Mouse (Mus musculus) limb, embryonic 13.5 days (tissue): ENCODE measurements at regions not wholly inside any gene's neighbourhood (a gene's known extent, or its start where the extent isn't known, plus 50 kb on each side); places are given as distances from the start of the nearest gene placed in this dataset.
A peak's percentile ranks its signal among the peaks of the same experiment; 100 is the strongest.

Experiments used
- ATAC-seq: fragments of 200-750 bp; cut with Nextera tagmentation; 2 replicates; pipeline ENCODE4 v1.8.0; 2017; ENCODE audit warnings: low read depth, moderate number of reproducible peaks, moderate TSS enrichment; ENCODE audit not compliant: low FRiP score
- H3K27ac ChIP-seq: fragments of 300-500 bp; sonication (generic); 2 replicates; pipeline ENCODE4 v1.5.1; 2015; ENCODE audit warnings: inconsistent platforms, mild to moderate bottlenecking, moderate library complexity
- H3K27me3 ChIP-seq: fragments of 300-500 bp; sonication (generic); 2 replicates; pipeline ENCODE4 v1.6.1; 2015; ENCODE audit warnings: mild to moderate bottlenecking, inconsistent platforms
- H3K36me3 ChIP-seq: fragments of 300-500 bp; sonication (generic); 2 replicates; pipeline ENCODE4 v1.6.1; 2015; ENCODE audit warnings: inconsistent platforms, mild to moderate bottlenecking, moderate library complexity
- H3K4me1 ChIP-seq: fragments of 300-500 bp; sonication (generic); 2 replicates; pipeline ENCODE4 v1.6.1; 2015; ENCODE audit warnings: inconsistent platforms
- H3K4me2 ChIP-seq: fragments of 300-500 bp; sonication (generic); replicated peaks from 2 replicates; pipeline ENCODE4 v1.6.1; 2015; ENCODE audit warnings: inconsistent platforms, mild to moderate bottlenecking, moderate library complexity
- H3K4me3 ChIP-seq: fragments of 300-500 bp; sonication (generic); 2 replicates; pipeline ENCODE4 v1.5.1; 2015; ENCODE audit warnings: moderate library complexity, mild to moderate bottlenecking, inconsistent platforms
- H3K9ac ChIP-seq: fragments of 300-500 bp; sonication (generic); 2 replicates; pipeline ENCODE4 v1.6.1; 2015; ENCODE audit warnings: mild to moderate bottlenecking, inconsistent platforms
- H3K9me3 ChIP-seq: fragments of 300-500 bp; sonication (generic); 2 replicates; pipeline ENCODE4 v1.6.1; 2016; ENCODE audit warnings: inconsistent platforms
- WGBS: fragments of 180-500 bp; shearing (Covaris S2); methylation state at CpG from one replicate; pipeline ENCODE4 v1.1.7; 2015; 5-methylcytosine and 5-hydroxymethylcytosine counted together

GRCm38 (mm10) chr7:136214415-136214814 lies 498.3 kb upstream of the Mki67 start:
- H3K9me3 ChIP-seq, result no peaks in the 10 kb centered on the region
- peak overlapping the region; percentile 41 for H3K4me2 ChIP-seq
- peaks cover 65% of the 10 kb centered on the region for H3K4me1 ChIP-seq
- no peak overlapping the region for H3K4me3 ChIP-seq
- H3K9ac ChIP-seq, result no peak overlapping the region
- WGBS, result 25% methylated on average over 4 of the region's 4 CpGs
- H3K27ac ChIP-seq, result peak overlapping the region; percentile 83
- ATAC-seq, result no peak
- peaks cover 68% of the 10 kb centered on the region for H3K27me3 ChIP-seq
- no peaks in the 10 kb centered on the region for H3K36me3 ChIP-seq

- peaks cover 57% of the 10 kb centered on the region for H3K27me3 ChIP-seq
- H3K4me3 ChIP-seq, result no peak overlapping the region
- peaks cover 72% of the 10 kb centered on the region for H3K4me1 ChIP-seq
These were observed 500.6 kb upstream of the Mki67 start for GRCm38 (mm10) chr7:136216734-136217133.

GRCm38 (mm10) chr7:136219564-136220244 lies 503.5 kb upstream of the Mki67 start:
- H3K9ac ChIP-seq, result no peak overlapping the region
- no peak for ATAC-seq
- H3K27ac ChIP-seq, result no peak overlapping the region
- H3K4me2 ChIP-seq, result no peak overlapping the region
- no peak overlapping the region for H3K4me3 ChIP-seq
- 23% methylated on average over 14 of the region's 14 CpGs for WGBS
- peaks cover 42% of the 10 kb centered on the region for H3K4me1 ChIP-seq
- no peaks in the 10 kb centered on the region for H3K36me3 ChIP-seq
- H3K9me3 ChIP-seq, result no peaks in the 10 kb centered on the region
- peaks cover 58% of the 10 kb centered on the region for H3K27me3 ChIP-seq

More at GRCm38 (mm10) chr7:136216734-136217133, 500.6 kb upstream of the Mki67 start:
- Histone ChIP-seq H3K4me2 (no peak overlapping the region), H3K9me3 (no peaks in the 10 kb centered on the region), H3K9ac (no peak overlapping the region), H3K27ac (no peak overlapping the region), H3K36me3 (no peaks in the 10 kb centered on the region)
- no peak for ATAC-seq

GRCm38 (mm10) chr7:136220245-136221167 lies 504.3 kb upstream of the Mki67 start:
- Histone ChIP-seq H3K27ac (no peak overlapping the region), H3K4me3 (no peak overlapping the region), H3K36me3 (no peaks in the 10 kb centered on the region), H3K27me3 (peaks cover 51% of the 10 kb centered on the region), H3K9ac (no peak overlapping the region), H3K4me2 (no peak overlapping the region), H3K4me1 (peaks cover 35% of the 10 kb centered on the region), H3K9me3 (no peaks in the 10 kb centered on the region)
- no peak for ATAC-seq
- 32% methylated on average over 5 of the region's 5 CpGs for WGBS

GRCm38 (mm10) chr7:136221620-136222019 lies 505.5 kb upstream of the Mki67 start:
- H3K4me1 ChIP-seq, result peaks cover 43% of the 10 kb centered on the region
- peaks cover 41% of the 10 kb centered on the region for H3K27me3 ChIP-seq

GRCm38 (mm10) chr7:136226031-136226430 lies 509.9 kb upstream of the Mki67 start:
- Histone ChIP-seq H3K9me3 (no peaks in the 10 kb centered on the region), H3K9ac (no peak overlapping the region), H3K27ac (no peak overlapping the region), H3K36me3 (no peaks in the 10 kb centered on the region), H3K4me3 (no peak overlapping the region), H3K4me1 (peaks cover 25% of the 10 kb centered on the region), H3K27me3 (0 out of 2 replicates have a peak, but pooled peaks cover 9% of the 10 kb centered on the region), H3K4me2 (no peak overlapping the region)
- WGBS, result 47% methylated on average over 7 of the region's 7 CpGs
- no peak for ATAC-seq

More at GRCm38 (mm10) chr7:136221620-136222019, 505.5 kb upstream of the Mki67 start:
- Histone ChIP-seq H3K27ac (no peak overlapping the region), H3K9ac (no peak overlapping the region), H3K36me3 (no peaks in the 10 kb centered on the region), H3K4me2 (no peak overlapping the region), H3K9me3 (no peaks in the 10 kb centered on the region), H3K4me3 (no peak overlapping the region)
- no peak for ATAC-seq
- WGBS, result 92% methylated on average over 7 of the region's 7 CpGs

- Histone ChIP-seq H3K27ac (no peak overlapping the region), H3K27me3 (peaks cover 8% of the 10 kb centered on the region), H3K9me3 (no peaks in the 10 kb centered on the region), H3K4me2 (no peak overlapping the region), H3K9ac (no peak overlapping the region), H3K36me3 (no peaks in the 10 kb centered on the region), H3K4me3 (no peak overlapping the region), H3K4me1 (peaks cover 25% of the 10 kb centered on the region)
- no peak for ATAC-seq
- 55% methylated on average over 2 of the region's 2 CpGs for WGBS
These were observed 512.2 kb upstream of the Mki67 start for GRCm38 (mm10) chr7:136228331-136228730.

GRCm38 (mm10) chr7:136229592-136229991 lies 513.4 kb upstream of the Mki67 start:
- H3K4me2 ChIP-seq, result no peak overlapping the region
- no peak overlapping the region for H3K27ac ChIP-seq
- 62% methylated on average over 11 of the region's 11 CpGs for WGBS
- H3K4me1 ChIP-seq, result peaks cover 25% of the 10 kb centered on the region
- peaks cover 16% of the 10 kb centered on the region for H3K27me3 ChIP-seq
- no peak overlapping the region for H3K4me3 ChIP-seq
- H3K9me3 ChIP-seq, result no peaks in the 10 kb centered on the region
- no peak overlapping the region for H3K9ac ChIP-seq
- no peak for ATAC-seq
- no peaks in the 10 kb centered on the region for H3K36me3 ChIP-seq

GRCm38 (mm10) chr7:136232177-136232576 lies 516.0 kb upstream of the Mki67 start:
- whole genome bisulfite sequencing, result 89% methylated on average over 4 of the region's 4 CpGs
- no peak overlapping the region for H3K27ac ChIP-seq
- peaks cover 16% of the 10 kb centered on the region; the same call in 1 of the 2 replicates for H3K4me1 ChIP-seq
- H3K4me3 ChIP-seq, result no peak overlapping the region
- peaks cover 17% of the 10 kb centered on the region for H3K27me3 ChIP-seq
- no peak overlapping the region for H3K4me2 ChIP-seq
- H3K36me3 ChIP-seq, result no peaks in the 10 kb centered on the region
- H3K9me3 ChIP-seq, result no peaks in the 10 kb centered on the region
- ATAC-seq, result no peak
- H3K9ac ChIP-seq, result no peak overlapping the region

GRCm38 (mm10) chr7:136235563-136235962 lies 519.4 kb upstream of the Mki67 start:
- peaks cover 12% of the 10 kb centered on the region for H3K27me3 ChIP-seq
- WGBS, result 60% methylated on average over 2 of the region's 2 CpGs
- H3K4me3 ChIP-seq, result no peak overlapping the region
- no peak overlapping the region for H3K9ac ChIP-seq
- ATAC-seq, result no peak
- H3K27ac ChIP-seq, result no peak overlapping the region
- no peaks in the 10 kb centered on the region for H3K9me3 ChIP-seq
- H3K36me3 ChIP-seq, result no peaks in the 10 kb centered on the region
- H3K4me1 ChIP-seq, result no peaks in the 10 kb centered on the region
- no peak overlapping the region for H3K4me2 ChIP-seq

GRCm38 (mm10) chr7:136236391-136236790 lies 520.2 kb upstream of the Mki67 start:
- no peaks in the 10 kb centered on the region for H3K4me1 ChIP-seq
- WGBS, result 55% methylated on average over 10 of the region's 10 CpGs
- H3K9me3 ChIP-seq, result no peaks in the 10 kb centered on the region
- H3K27me3 ChIP-seq, result peaks cover 12% of the 10 kb centered on the region
- H3K36me3 ChIP-seq, result no peaks in the 10 kb centered on the region
- no peak overlapping the region for H3K4me2 ChIP-seq
- H3K4me3 ChIP-seq, result no peak overlapping the region
- H3K27ac ChIP-seq, result no peak overlapping the region
- H3K9ac ChIP-seq, result no peak overlapping the region
- no peak for ATAC-seq

- Histone ChIP-seq H3K27ac (no peak overlapping the region), H3K9me3 (no peaks in the 10 kb centered on the region), H3K27me3 (peaks cover 13% of the 10 kb centered on the region), H3K4me2 (no peak overlapping the region), H3K36me3 (no peaks in the 10 kb centered on the region), H3K9ac (no peak overlapping the region), H3K4me3 (no peak overlapping the region), H3K4me1 (peaks cover 6% of the 10 kb centered on the region)
- WGBS, result 59% methylated on average over 6 of the region's 6 CpGs
- no peak for ATAC-seq
These were observed 549.5 kb upstream of the Mki67 start for GRCm38 (mm10) chr7:136265691-136266090.
